Mouse (Mus musculus): ENCODE measurements around the gene Fggy.

DNA sequence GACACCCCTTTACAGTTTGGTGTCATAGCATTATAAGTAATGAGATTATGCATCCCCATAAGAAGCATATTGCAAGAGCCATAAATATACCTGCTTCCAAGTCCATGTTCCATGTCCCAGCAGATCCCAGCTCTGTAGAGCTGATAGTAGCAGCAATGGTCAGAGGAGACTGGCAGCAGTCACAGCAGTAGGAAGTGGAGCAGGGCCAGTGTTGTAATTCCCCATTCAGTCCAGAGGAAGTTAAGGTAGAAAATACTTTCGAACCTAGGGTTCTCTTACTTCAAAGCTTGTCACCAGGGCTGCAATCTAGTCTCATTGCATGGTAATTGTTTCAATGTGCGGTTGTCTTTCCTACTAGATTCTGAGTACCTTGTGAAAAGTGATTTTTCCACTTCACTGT, 112.0 kb downstream of the Fggy start:
- TF ChIP-seq CTCF (conservative IDR thresholded peaks at IDR 0.05; ENCODE audit: low read length) (no peak), POU5F1 (IDR thresholded peaks at IDR 0.05; ENCODE audit: borderline replicate concordance, low read length) (no peak)
